Mouse (Mus musculus) adrenal gland, adult (tissue): ENCODE results near the gene Mgat4c.

ENCODE experiments used
- DNase-seq, 2 experiments: peaks; one replicate each; pipeline ENCODE4 v3.0.0; 2022 to 2023; ENCODE audit warnings: low spot score in 1 of 2; ENCODE audit not compliant: inconsistent age in 2 of 2

Mgat4c gene

DNA sequence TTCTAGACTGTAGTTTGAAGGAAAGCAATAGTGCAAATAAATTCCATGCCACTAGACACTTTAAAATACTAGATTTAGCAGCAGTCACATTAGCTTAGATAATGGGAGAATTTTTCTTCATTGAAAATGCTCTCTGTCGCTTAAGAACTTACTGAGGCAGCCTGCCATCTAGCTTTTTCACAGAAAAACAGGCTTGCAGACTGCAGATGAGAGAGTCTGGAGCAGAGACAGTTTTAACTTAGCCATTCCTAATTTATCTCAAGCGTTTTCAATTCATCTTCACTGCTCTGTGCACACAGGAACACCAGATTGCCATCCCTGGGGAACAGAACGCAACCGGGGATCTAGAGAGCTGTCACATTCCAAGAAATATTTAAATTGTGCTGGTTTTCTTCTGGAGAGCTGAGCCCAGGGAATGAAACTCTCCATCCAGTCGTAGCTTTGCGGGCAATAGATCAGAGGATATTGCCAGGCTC, at the start of gene Mgat4c:
Gene Mgat4c, plus strand, starts transcription at position 51 of the 476 bp plus-strand sequence.
- peak in 1 of 2 experiments; percentile 16 for DNase-seq

DNA sequence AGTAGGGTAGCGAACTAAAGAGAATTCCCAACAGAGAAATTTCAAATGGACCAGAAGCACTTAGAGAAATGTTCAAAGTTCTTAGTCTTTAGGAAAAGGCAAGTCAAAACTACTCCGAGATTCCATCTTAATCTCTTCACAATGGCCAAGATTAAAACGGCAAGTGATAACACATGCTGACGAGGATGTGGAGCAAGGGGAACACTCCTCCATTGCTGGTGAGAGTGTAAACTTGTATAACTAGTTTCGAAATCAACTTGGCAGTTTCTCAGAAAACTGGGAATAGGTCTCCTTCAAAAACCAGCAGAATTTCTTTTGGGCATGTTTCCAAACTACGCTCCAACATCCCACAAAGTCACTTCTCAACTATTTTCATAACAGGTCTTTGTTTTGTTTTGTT, 46.0 kb upstream of the Mgat4c start:
- DNase-seq = no peak

DNA sequence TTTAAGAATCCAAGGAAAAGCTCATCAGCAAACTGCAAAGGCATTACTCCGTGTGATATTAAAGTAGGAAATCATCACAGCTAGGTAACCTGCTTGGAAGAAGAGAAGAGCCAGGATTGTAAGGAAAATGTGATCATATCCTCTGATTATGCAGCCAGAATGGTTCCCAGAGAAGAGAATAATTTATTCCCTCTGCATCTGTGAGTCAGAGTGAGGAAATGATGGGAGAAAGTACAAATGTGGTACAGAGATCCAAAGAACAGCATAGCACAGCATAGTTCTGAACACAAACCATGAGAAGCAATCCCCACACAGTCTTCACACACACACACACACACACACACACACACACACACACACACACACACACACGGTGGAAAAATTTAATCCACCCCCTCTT, 40.2 kb upstream of the Mgat4c start:
- no peak for DNase-seq

DNA sequence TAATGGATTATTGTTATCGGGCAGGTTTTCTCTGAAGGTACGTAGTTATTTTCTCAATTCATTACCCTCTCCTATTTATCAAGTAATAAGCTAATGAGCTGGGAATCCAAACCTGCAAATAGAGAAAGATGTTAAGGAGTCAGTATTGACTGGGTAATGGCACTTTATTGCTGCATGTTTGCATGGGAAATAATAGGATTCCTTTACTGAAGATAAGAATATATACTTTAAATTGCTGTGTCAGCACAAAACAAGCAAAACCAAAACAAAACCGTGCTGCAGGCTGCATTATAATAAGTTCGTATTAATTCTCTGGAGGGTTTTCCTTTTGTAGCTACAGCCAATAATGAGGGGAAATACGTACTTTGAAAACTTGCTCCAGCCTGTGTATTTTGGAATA, 627 bp downstream of the Mgat4c start:
- no peak for DNase-seq

DNA sequence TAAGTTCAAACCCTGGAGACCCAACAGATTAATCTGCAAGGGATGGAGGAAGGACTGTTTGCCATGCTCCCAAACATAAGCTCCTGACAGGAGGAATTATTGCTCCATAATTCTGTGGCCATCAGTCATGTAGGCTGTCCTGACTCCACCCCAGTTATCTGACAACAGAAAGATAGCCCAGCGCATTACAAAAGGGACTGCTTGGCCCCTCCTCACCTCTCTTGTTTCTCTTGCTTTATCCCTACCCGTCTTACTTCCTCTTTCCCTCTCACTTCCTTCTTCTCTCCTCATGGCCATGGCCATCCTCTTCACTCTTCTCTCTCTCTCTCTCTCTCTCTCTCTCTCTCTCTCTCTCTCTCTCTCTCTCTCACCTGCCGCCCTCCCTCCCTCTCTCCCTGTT, 80.5 kb downstream of the Mgat4c start:
- DNase-seq = no peak

DNA sequence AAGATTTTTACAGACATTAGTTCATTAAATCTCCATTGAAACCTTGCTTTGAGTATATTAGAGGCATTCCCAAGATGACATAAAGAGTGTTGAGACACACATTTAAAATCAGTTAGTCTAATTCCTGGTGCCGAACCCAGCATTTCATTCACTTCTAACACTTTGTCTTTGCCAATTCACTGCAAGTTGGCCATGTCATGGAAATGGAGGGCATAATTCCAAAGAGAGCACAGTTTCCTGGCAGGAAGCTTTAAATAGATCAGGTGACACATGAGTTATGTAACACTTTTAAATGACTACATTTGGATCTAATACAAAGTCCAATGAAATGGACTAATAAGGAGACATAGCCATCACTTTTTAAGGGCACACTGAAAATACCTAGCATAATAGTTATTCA, 89.4 kb downstream of the Mgat4c start:
- DNase-seq = peak in 1 of 2 experiments; percentile 28

DNA sequence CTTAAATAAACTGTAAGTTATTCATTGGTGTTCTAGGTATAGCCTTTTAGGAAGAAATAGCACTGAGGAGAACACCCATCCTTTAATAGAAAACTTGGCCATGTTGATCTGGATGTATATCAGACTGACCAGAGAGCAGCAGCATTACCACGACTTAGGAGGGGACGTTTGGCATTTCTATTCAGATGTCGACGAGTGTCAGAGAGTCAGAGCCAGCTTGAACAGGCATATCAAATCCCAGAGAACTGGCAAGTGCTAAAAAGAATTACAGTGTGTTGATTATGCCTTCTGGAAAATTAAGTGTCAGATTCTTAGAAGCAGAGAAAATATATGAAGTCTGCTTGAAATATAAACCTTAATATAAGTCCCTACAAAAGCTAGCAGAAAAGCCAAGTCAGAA, 89.9 kb downstream of the Mgat4c start:
- DNase-seq = no peak

DNA sequence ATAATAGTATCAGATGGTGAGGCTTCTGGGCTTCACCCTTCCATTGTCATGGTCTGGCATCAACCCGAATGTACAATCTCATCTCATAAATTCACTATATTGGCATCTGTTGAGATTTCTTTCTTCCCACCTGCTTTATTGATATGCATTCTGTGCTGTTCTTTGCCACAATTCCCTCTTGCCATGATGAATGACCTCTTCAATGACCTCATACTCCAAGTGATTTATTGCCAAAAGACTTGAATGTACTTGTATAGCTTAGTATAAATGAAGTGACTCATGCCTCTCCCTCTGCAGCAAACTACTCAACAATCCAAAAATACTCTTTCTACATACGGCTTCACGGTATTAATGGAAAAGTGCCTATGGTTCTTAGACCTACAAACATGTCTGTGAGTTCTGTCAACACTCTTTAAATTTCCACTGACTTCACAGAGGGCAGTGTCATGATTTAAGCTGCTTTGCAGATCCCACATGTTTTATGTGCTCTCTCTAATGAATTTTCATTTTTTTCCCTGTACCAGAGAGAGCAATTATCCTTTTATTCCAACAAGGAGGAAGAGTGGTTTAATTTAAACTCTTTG, 102.0 kb downstream of the Mgat4c start:
- no peak for DNase-seq

DNA sequence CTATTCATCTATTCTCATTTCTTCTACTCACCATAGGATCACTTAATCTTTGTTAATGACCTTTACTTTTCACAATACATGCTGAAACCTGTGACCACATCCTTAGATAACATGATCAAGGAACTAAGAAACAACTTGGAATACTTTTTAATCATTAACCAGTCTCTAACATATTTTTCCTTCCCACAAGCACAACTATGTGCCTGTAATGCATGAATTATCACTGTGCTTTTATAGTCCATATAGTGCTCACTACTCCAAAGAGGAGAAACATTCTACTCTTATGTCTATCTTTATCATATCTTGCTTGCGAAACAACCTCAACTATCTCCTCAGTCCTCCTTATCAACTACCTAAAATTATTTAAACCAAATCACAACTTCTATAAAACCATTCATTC, 114.2 kb downstream of the Mgat4c start:
- DNase-seq = no peak

DNA sequence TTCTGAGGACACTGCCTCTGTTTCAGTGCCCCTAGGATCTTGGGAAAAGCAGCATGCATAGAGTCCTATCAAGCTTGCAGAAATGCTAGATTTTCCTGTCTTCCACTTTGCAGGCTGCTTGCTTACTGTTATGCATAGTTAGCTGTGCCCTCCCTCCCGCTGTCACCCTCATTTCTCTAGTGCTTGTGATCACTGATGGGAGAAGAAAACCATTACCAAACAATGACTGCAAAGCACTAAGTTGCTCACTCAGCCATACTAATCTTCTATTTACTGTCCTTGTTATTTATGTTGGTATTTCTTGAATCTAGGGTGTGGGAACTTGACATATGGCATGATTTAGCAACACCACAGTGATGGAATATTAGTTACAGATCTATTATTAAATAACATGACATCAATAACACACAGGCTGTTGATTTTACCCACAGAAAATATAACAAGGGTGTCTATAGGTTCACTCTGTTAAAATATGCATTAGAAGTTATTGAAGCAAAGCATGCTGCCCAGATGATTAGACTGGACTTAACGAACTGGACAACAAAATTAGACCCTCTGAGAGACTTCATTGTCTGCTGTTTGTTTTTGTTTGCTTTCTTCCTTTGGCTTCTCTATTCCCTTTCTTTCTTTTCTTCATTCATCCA, 117.7 kb downstream of the Mgat4c start:
- no peak for DNase-seq

DNA sequence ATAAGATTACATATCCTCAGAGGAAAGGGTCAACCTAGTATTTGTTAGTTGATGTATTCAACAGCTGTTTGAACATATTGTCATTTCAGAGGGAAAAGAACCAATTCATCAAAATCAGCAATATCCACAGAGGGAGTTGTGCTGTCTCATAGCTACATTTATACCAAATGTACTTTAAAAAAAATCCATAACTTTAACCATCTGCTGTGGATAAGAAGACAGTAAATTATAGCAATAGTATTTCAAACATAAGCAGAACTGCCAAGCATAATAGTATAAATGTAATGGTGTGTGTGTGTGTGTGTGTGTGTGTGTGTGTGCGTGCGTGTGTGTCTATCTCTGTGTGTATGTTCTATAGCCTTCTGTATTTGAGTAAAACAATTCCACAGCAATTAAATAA, 127.5 kb downstream of the Mgat4c start:
- no peak for DNase-seq

DNA sequence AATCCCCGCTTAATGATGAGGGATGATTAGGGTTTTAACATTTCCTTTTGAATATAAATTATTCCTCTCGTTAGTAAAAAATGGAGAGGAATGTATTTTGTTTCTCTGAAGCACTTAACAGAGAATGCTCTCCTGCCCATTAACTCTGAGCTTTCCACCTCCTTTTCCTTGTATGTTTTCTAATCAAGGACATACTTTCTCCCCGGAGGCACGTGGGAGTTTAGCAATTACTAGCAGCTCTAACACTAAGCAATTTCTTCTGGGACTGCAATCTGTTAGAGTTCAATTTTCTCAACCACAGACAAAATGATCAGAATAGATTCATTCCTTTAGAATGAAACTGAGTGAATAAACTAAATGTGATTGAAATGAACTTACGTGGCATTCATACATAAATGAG, 135.6 kb downstream of the Mgat4c start:
- no peak for DNase-seq

DNA sequence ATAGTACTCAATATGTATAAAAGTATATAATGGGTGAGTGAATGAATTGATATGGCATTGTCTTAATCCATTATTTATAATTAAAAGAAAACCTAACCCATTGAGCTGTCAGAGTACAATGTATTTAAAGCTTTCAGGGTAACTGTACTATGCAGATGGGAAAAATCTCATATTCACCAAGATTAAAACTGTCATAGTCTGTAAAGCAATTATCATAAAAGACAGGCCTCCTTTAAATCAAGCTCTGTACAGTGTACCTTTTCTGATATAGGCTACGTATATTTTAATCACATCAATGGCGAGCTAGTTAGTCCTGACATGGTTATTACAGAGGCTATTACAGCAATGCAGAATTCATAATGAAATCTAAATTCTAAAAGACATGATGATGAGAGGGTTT, 146.7 kb downstream of the Mgat4c start:
- no peak for DNase-seq

DNA sequence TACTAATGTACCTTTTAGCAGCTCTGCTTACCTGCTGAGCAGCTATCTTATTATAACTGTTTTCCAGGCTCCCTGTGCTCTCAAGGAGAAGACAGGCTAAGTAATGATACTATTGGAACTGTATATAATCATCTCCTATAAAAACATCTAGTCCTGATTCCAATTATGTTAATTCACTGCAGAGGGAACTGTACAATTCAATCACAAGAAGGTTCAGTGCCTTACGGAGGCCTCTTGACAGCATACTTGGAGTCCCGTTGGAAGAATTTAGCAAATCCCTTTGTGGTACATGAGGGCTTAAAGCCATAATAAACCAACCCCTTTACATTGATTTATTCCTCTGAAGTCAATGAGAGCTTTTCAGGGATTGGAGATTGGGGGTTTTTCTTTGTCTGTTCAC, 174.8 kb downstream of the Mgat4c start:
- DNase-seq = no peak

DNA sequence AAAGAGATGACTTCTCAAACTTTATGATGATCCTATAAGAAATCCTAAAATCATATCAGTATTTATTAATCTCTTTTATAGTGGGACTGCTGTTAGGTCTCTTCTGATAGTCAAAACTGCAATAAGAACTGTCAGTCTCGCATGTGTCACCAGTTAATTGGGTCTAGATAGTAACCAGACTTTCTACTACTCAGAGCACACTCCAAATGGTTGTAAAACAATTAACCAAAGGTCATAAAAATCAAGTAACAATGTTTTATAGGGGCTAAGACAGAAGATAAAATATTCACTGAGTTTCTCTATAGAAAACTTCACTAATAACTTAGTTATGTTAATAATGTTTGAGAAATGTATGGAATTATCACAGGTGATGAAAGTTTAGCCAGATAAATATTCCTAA, 208.6 kb downstream of the Mgat4c start:
- no peak for DNase-seq

DNA sequence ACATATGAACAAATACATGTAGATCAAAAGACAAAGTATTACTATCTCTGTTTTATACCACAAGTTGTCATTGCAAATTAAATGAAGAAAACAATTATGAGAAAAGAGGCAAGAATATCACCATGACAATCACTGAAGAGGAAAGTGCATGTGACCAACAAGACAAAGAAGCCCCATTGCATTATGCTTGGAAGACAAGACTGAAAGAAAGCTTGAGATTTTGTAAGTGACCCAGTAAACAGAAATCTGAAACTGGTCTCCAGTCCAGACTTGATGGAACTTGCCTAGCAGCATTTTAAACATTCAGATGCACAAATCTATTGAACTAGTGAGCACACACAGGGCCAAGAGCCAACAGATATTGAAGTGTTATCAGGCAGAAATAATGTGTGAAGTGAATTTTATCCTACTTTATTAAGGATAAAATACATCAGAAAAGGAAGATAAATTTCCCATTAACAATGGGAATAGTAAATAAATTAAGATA, 236.1 kb downstream of the Mgat4c start:
- no peak for DNase-seq

DNA sequence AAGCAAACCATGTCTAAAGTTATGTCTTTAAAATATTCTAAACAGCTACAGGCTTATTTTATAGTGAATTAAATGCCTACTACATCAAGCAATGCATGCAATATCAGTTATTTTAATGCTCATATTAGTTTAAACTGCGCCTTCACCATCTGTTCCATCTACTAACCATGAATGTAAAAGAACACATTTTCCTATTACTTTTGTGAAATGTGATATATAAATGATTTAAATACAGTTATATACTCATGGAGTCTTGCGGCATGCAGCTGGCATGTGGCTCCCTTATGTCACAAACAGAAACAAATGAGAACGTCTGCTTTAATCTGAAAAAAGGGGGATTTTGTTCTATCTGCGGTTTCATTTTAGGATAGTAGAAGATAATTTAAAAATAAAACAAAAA, 316.3 kb downstream of the Mgat4c start:
- DNase-seq = no peak

DNA sequence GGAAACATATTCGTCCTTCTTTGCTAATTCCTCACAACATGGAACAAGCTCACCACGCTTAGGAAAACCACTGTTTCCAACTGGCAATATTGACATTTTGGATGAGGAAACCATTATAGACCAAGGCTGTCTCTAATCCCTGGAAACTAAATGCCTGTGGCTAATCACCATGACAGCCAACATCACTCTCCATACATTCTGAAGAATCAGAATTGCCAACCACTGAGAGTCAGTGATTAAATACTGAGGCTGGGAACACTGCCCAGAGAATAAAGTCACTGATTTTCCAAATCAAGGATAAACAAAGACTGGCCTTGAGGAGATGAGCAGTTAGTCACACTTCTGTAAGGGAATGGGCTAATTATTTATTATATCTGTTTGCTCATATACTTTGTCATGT, 361.2 kb downstream of the Mgat4c start:
- DNase-seq = peak in 1 of 2 experiments; percentile 72

DNA sequence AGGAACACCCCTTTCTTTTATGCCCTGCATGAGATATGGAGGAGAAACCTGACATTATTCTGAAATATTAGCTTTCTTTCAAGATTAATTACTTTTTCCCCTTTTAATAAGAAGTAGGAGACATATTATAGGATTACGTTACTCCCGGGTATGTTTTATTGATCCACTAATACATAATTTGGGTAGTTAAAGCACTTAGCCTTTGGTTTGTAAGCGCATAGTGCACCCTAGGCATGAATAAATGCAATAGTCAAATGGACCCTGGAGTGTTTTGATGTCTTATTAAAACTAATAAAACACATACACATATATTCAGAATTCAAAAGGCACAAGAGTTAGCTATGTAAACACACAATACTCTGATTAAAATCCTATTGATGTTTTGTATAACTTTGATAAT, 374.9 kb downstream of the Mgat4c start:
- no peak for DNase-seq

DNA sequence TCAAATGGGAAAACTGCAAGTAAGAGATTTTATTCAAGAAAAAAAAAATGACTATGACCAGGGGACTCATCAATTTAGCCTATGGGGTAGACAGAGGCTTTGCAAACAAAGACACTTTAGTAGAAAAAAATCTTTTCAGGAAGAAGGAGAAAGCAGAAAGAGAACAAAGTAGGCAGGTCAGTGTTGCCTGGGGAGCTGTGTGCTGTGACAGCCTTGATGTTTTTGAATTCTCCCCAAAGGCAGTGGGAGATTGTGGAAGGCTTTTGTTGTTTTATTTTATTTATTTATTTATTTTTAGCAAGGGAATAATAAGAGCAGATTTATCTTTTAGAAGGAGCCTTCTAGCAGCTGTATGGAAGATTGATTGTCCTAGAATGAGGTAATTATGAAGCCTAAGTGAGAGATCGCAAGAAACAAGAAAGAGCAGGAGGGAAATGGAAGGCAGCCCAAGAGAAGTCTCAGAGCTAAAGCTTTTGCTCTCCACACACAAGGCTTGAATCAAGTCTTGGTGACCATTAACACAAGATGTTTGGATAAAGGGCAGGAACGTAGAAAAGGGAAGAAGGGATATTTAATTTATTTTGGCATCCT, 375.8 kb downstream of the Mgat4c start:
- DNase-seq = no peak

DNA sequence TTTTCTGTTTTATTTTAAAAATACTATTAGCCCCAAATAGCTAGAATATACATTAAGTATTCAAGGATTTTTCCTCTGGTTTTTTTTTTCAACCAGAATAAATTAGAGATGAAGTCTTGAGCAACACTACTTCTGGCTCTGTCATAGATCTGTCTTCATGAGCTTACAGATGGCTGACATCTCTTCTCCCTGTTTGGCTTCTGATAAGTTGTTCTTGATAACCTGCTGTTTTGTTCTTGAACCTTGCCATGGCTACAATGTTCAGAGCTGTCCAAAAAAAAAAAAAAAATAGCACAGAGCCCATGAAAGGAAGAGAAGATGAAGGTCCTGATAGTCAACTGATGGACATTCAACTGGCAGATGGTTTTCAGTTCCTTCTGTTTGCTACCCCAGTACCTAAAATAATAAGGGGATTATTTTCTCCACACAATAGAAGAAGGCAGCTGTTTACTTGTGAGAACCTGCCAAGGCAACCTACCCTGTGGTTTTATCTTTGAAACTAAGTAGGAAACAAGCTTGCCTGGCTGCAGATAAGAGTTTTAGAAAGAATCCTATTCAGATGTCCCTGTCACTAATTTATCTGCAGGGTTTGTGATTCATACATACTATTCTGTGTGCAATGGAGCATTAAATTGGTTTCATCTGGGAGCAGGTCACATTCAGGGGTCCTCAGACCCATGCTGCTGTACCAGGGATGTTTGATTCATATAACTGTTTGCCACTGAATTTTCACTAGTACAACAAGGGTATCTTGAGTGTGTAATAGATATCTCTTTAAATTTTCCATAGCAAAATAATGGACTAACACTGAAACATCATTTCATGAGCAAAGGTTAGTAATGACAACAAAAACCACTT, 393.5 kb downstream of the Mgat4c start:
- no peak for DNase-seq

DNA sequence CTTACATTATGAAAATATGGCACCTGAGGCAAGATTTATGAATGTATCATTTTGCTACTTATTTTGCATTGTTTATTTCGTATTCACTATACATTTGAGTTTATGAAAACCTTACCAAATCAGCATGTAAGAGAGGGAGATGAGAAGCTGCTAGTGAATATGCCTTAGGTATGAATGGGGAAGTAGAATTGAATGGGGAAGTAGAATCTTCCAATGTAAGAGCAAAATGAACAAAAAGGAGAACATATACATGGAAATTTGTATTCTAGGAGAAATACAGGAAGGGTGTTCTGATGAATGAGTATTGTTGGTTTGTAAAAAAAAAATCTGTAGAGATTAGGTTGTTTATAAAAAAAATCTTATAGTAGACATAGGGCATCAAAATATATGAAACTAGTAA, 441.9 kb downstream of the Mgat4c start:
- no peak for DNase-seq
